Mouse (Mus musculus): ENCODE results near the gene Gm5592.
"Not testable (repeated sequence)": the region's sequence is repeated elsewhere in the genome, so short reads cannot be mapped to it uniquely, and the experiment has no call there.

The Gm5592 gene

DNA sequence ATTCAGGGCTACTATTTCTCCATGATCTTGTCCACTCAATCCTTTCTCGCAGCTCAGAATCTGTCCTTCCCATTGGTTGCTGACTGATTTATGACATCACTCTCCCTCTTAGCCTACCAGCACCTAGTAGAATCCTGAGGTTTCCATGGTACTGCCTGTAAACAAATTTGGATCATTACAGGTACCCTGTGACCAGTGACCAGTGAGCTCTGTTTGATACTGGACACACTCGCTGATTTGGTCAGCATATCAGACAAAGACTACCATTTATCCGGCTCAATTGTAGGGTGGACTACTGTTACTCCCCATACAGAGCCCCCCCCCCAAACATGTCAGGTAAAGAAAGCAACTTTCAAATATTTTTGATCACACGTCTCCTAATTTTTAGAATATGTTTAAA is at the start of gene Gm5592:
Gm5592 (plus strand) TSS at position 301 of the 400 bp plus-strand sequence.
- not testable (repeated sequence) for DNase-seq (ENCODE audit: low spot score)

DNA sequence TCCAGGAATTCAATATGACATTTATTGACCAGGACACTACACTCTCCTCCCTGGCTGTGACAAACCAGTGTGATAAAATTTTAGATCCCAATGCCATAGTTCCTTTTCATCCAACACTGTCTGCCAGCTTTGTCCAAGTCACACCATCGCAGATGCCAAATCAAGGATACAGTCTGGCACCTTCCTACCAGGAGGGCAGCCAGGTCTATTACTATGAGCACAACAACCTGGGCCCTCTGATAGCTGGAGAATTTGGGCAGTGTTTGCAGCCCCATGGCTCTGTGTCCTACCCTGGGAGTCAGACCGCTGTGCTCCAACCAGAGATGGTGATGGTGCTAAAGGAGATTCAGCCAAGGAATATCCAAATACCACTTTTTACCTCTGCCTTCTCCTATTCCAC is 2.2 kb downstream of the Gm5592 start:
- DNase-seq (ENCODE audit: low spot score) = not testable (repeated sequence)

DNA sequence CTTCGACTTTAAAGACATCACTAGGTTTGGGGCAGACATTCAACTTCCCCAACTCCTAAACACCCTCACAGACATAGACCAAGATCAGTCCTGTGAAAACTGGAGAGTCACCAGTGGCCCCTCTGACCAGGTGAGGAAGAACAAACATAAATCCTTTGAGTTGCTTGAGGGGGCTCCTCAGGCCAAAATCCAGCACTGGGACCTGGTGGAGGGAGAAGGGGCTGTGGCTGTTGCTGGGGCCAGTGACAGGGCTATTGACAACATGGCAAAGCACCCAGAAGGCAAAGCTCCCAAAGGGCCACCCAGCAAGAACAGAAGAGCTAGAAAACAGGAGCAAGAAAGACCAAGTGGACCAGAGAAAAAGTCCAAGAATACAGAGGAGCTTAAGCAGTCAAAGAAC is 4.2 kb downstream of the Gm5592 start:
- DNase-seq (ENCODE audit: low spot score) = not testable (repeated sequence)

DNA sequence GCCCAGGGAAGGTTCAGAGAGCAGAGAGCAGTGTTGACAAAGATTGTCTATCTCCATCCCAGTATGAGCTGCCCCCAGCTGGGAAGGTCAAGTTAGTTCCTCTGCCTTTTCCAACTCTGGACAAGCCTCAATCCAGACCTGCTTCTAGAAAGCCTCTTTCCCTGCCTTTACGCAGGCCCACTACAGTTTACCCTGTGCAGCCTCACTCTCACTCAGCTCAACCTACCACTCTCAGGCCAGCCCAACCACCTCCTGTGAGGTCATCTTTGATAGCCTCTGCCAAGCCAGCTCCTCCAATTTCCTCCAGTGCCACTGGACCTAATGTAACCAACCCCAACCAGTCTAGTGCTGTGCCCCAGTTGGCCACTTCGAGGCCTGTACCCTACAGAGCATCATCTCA is 4.9 kb downstream of the Gm5592 start:
- not testable (repeated sequence) for DNase-seq (ENCODE audit: low spot score)

DNA sequence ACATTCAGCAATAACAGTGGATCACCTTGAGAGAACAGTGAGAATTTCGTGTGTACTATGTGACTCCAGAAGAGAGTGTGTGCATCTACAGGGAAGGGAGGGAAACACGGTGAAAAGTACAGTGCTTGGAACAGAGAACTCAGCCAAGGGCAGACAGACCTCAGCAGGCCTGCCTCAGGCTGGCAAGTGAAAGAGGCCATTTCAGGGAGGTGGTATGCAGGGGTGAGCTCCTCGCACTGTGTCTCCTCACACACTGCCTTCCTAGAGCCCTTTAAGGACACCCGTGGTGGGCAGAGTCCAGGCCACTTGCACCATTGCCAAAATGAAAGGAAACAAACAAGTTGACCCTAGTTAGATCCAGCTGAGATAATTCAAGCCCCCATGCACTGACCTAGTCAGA is 40.0 kb downstream of the Gm5592 start:
- no peak for DNase-seq (ENCODE audit: low spot score)

Data from embryo, embryonic 10 days (tissue).